Mouse (Mus musculus) neural tube, embryonic 13.5 days (tissue): ENCODE measurements at regions not wholly inside any gene's neighbourhood (a gene's known extent, or its start where the extent isn't known, plus 50 kb on each side); places are given as distances from the start of the nearest gene placed in this dataset.

Experiments
- ATAC-seq: fragments of 200-750 bp; cut with Nextera tagmentation; 2 replicates; pipeline ENCODE4 v1.8.0; 2017; ENCODE audit warnings: low read depth, mild to moderate bottlenecking, moderate TSS enrichment, moderate library complexity
- H3K27ac ChIP-seq: fragments of 300-500 bp; sonication (generic); replicated peaks from 2 replicates; pipeline ENCODE4 v1.5.1; 2015; ENCODE audit warnings: moderate library complexity, mild to moderate bottlenecking, inconsistent platforms
- H3K27me3 ChIP-seq: fragments of 300-500 bp; sonication (generic); 2 replicates; pipeline ENCODE4 v1.6.1; 2015; ENCODE audit warnings: mild to moderate bottlenecking, inconsistent platforms
- H3K36me3 ChIP-seq: fragments of 300-500 bp; sonication (generic); 2 replicates; pipeline ENCODE4 v1.6.1; 2015; ENCODE audit warnings: mild to moderate bottlenecking, inconsistent platforms
- H3K4me1 ChIP-seq: fragments of 300-500 bp; sonication (generic); replicated peaks from 2 replicates; pipeline ENCODE4 v1.6.1; 2015; ENCODE audit warnings: inconsistent platforms
- H3K4me2 ChIP-seq: fragments of 300-500 bp; sonication (generic); 2 replicates; pipeline ENCODE4 v1.6.1; 2015; ENCODE audit warnings: inconsistent platforms, mild to moderate bottlenecking, moderate library complexity
- H3K4me3 ChIP-seq: fragments of 300-500 bp; sonication (generic); 2 replicates; pipeline ENCODE4 v1.5.1; 2015; ENCODE audit warnings: mild to moderate bottlenecking, inconsistent platforms
- H3K9ac ChIP-seq: fragments of 300-500 bp; sonication (generic); 2 replicates; pipeline ENCODE4 v1.6.1; 2015; ENCODE audit warnings: moderate library complexity, mild to moderate bottlenecking, inconsistent platforms
- H3K9me3 ChIP-seq: fragments of 300-500 bp; sonication (generic); 2 replicates; pipeline ENCODE4 v1.6.1; 2016; ENCODE audit warnings: inconsistent platforms
- WGBS: fragments of 180-500 bp; shearing (Covaris S2); methylation state at CpG from one replicate; pipeline ENCODE4 v1.1.7; 2015; 5-methylcytosine and 5-hydroxymethylcytosine counted together

DNA sequence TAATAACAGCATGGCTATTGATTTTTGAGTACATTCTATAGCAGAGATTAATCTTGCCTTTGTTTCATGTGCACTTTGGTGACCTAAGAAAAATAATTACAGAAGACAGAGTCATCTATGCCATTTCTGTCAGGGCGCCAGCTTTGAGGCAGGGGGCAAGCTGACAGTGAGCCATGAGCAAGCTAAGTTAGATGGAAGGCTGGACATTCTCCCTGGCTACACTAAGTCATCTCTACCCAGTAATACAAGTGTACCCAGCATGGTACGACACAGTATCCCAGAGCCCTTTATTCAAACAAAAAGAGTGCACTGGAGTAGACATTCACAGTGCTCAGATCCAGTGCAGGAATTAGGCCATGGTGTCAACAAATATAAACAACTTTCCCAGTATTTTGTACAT, 549.6 kb upstream of the Lcorl start:
- no peaks in the 10 kb centered on the region for H3K27me3 ChIP-seq
- H3K36me3 ChIP-seq, result no peaks in the 10 kb centered on the region
- H3K9ac ChIP-seq, result no peak overlapping the region
- 71% methylated on average over 2 of the region's 2 CpGs for WGBS
- H3K27ac ChIP-seq, result no peak overlapping the region
- ATAC-seq, result no peak
- H3K4me1 ChIP-seq, result no peaks in the 10 kb centered on the region
- no peaks in the 10 kb centered on the region for H3K9me3 ChIP-seq
- H3K4me3 ChIP-seq, result no peak overlapping the region
- H3K4me2 ChIP-seq, result no peak overlapping the region

DNA sequence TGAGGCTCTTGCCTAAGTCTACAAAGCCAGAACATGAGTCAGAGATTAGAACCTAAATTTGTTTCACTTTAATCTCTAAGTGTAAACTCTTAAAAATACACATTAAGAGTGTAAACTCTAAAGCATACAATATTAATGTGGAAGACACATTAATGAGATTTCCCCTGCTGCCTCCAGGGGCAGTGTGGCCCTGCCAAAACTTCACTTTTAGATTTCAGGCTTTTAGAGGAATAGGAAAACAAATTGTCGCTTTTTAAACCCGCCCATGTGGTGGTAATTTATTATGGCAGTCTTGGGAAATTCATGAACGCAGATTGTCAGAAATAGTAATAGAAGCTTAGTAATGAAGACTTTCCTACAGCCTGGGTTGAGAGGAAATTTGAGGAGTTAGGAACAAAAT, 549.0 kb upstream of the Lcorl start:
- Histone ChIP-seq H3K4me1 (no peaks in the 10 kb centered on the region), H3K9ac (no peak overlapping the region), H3K4me3 (no peak overlapping the region), H3K27ac (no peak overlapping the region), H3K9me3 (no peaks in the 10 kb centered on the region), H3K27me3 (no peaks in the 10 kb centered on the region), H3K36me3 (no peaks in the 10 kb centered on the region), H3K4me2 (no peak overlapping the region)
- WGBS, result 38% methylated on average over 3 of the region's 3 CpGs
- no peak for ATAC-seq

DNA sequence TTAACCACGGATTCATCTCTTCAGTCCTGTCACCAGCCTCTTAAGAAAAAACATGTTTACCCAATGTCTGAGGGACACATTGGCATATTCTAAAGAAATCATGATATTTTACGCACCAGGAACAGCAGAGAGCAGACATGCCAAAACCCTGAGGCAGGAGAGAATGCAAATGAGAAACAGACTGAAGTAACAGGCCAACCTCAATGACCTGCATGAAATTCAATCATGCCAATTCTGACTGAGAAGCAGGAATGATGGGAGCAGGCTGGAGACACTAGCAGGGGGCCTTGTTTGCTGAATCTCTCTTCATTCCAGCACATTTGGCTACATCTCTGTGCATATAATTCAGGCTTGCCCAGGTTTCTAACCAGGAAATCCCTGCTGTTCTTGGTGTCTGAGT, 529.2 kb upstream of the Lcorl start:
- Histone ChIP-seq H3K27ac (no peak overlapping the region), H3K4me3 (no peak overlapping the region), H3K36me3 (no peaks in the 10 kb centered on the region), H3K4me1 (no peaks in the 10 kb centered on the region), H3K4me2 (no peak overlapping the region), H3K9me3 (no peaks in the 10 kb centered on the region), H3K9ac (no peak overlapping the region), H3K27me3 (no peaks in the 10 kb centered on the region)
- no peak for ATAC-seq
- 58% methylated on average over 2 of the region's 2 CpGs for WGBS

- no peak overlapping the region for H3K4me2 ChIP-seq
- no peaks in the 10 kb centered on the region for H3K9me3 ChIP-seq
- H3K4me1 ChIP-seq, result no peaks in the 10 kb centered on the region
- no peak overlapping the region for H3K9ac ChIP-seq
- no peak overlapping the region for H3K27ac ChIP-seq
- H3K36me3 ChIP-seq, result no peaks in the 10 kb centered on the region
- ATAC-seq, result no peak
- WGBS, result 85% methylated on average over 1 of the region's 1 CpGs
- no peak overlapping the region for H3K4me3 ChIP-seq
- no peaks in the 10 kb centered on the region for H3K27me3 ChIP-seq
Measured at GRCm38 (mm10) chr5:46367328-46367727, 509.9 kb upstream of the Lcorl start.

DNA sequence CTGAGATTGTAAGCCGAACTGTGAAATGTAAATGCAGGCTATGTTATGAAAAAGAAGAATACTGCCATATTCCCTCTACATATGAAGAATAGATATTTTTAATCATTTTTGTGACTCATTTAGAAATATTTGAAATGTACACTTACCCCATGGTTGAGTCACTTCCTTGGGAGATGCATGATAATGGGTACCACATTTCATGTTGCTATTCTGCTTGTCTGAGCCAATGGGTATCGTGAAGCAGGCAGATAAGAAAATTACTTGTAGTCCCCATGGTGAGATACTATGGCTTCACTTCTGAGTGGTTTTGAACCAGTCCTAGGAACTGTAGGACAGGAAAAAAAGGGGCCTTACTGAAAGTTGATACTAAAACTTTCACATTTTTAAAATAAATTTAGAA, 506.2 kb upstream of the Lcorl start:
- Histone ChIP-seq H3K4me1 (no peaks in the 10 kb centered on the region), H3K4me2 (no peak overlapping the region), H3K4me3 (no peak overlapping the region), H3K27me3 (no peaks in the 10 kb centered on the region), H3K36me3 (no peaks in the 10 kb centered on the region), H3K9me3 (no peaks in the 10 kb centered on the region), H3K27ac (no peak overlapping the region), H3K9ac (no peak overlapping the region)
- ATAC-seq, result no peak
- WGBS, result 91% methylated on average over 2 of the region's 2 CpGs

DNA sequence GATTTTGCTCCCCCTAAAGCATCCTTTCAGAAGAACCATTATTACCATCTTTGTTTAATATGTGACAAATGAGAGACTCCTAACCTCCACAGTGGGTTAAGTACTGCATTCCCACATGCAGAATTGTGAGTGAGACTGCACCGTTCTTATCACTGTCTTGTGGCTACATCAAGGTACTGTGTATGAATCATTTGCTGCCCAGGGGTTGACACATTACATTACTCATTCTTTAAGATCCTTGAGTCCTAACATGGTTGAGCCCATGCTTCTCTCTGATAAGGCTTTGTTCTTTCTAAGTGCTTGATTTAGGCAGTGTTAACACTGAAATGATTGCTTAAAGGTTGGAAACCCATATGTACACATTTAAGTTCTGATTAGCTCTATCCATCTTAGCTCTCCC, 504.2 kb upstream of the Lcorl start:
- WGBS, result 71% methylated on average over 1 of the region's 1 CpGs
- Histone ChIP-seq H3K9me3 (no peaks in the 10 kb centered on the region), H3K36me3 (no peaks in the 10 kb centered on the region), H3K4me3 (no peak overlapping the region), H3K4me2 (no peak overlapping the region), H3K4me1 (no peaks in the 10 kb centered on the region), H3K27ac (no peak overlapping the region), H3K27me3 (no peaks in the 10 kb centered on the region), H3K9ac (no peak overlapping the region)
- ATAC-seq, result no peak

DNA sequence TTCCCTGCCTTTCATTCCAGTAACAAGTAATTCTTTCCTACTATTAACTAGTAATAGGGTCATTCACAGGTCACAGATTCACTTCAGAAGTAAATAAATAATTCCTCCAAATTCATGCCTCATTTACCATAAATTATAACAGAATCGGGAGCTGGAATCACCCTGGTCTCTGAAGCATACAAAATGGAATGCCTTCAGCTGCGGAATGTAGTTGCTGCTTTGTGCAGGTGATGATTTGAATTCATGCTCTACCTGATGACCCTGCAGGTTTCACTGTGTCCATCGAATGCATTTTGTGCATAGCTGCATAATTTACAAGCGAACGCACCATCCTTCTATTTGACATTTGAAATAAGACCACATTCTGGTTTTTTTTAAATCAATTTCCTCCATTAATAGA, 491.0 kb upstream of the Lcorl start:
- H3K4me2 ChIP-seq, result no peak overlapping the region
- H3K4me1 ChIP-seq, result peaks cover 7% of the 10 kb centered on the region; the same call in 1 of the 2 replicates
- H3K9ac ChIP-seq, result no peak overlapping the region
- H3K27ac ChIP-seq, result no peak overlapping the region
- H3K27me3 ChIP-seq, result no peaks in the 10 kb centered on the region
- ATAC-seq, result no peak
- no peaks in the 10 kb centered on the region for H3K9me3 ChIP-seq
- WGBS, result 41% methylated on average over 5 of the region's 5 CpGs
- no peak overlapping the region for H3K4me3 ChIP-seq
- H3K36me3 ChIP-seq, result no peaks in the 10 kb centered on the region

- H3K9ac ChIP-seq, result peak overlapping the region; percentile 58; the same call in 1 of the 2 replicates
- peak overlapping the region; percentile 51 for H3K4me2 ChIP-seq
- peak overlapping the region; percentile 17 for H3K4me3 ChIP-seq
- H3K4me1 ChIP-seq, result peaks cover 7% of the 10 kb centered on the region; the same call in 1 of the 2 replicates
- WGBS, result 13% methylated on average over 16 of the region's 16 CpGs
- H3K36me3 ChIP-seq, result no peaks in the 10 kb centered on the region
- ATAC-seq, result peak; percentile 90
- H3K27ac ChIP-seq, result peak overlapping the region; percentile 74
- no peaks in the 10 kb centered on the region for H3K9me3 ChIP-seq
- H3K27me3 ChIP-seq, result no peaks in the 10 kb centered on the region
Measured at GRCm38 (mm10) chr5:46347368-46348083, 490.1 kb upstream of the Lcorl start.

DNA sequence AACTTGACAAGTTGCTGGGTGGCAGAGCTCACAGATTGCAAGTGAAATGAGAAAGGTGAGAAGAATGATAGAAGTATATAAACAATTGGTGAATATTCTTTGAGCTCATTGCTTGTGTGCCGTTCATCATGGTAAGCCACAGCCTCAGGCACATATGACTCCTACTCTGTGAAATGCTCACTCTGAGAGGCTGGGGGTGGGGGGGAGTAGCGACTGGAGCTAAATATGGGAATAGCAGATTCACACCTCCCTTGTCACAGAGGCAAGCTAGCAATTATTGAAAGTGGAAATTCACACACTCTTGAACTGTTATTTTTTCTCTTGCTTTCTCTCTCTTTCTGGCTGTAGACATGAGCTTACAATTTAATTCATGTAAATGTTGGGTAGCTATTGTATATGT, 481.0 kb upstream of the Lcorl start:
- Histone ChIP-seq H3K4me1 (no peaks in the 10 kb centered on the region), H3K4me2 (no peak overlapping the region), H3K36me3 (no peaks in the 10 kb centered on the region), H3K9ac (no peak overlapping the region), H3K9me3 (no peaks in the 10 kb centered on the region), H3K27ac (no peak overlapping the region), H3K4me3 (no peak overlapping the region), H3K27me3 (no peaks in the 10 kb centered on the region)
- WGBS, result 79% methylated on average over 2 of the region's 2 CpGs
- ATAC-seq, result no peak

- ATAC-seq, result no peak
- H3K4me1 ChIP-seq, result no peaks in the 10 kb centered on the region
- no peak overlapping the region for H3K4me2 ChIP-seq
- no peaks in the 10 kb centered on the region for H3K27me3 ChIP-seq
- H3K27ac ChIP-seq, result no peak overlapping the region
- 64% methylated on average over 1 of the region's 1 CpGs for WGBS
- H3K9ac ChIP-seq, result no peak overlapping the region
- H3K4me3 ChIP-seq, result no peak overlapping the region
- no peaks in the 10 kb centered on the region for H3K9me3 ChIP-seq
- H3K36me3 ChIP-seq, result no peaks in the 10 kb centered on the region
Measured at GRCm38 (mm10) chr5:46330880-46331279, 473.5 kb upstream of the Lcorl start.
